Mouse (Mus musculus) left cerebral cortex, adult 2 months (tissue): ENCODE measurements at regions not wholly inside any gene's neighbourhood (a gene's known extent, or its start where the extent isn't known, plus 50 kb on each side); places are given as distances from the start of the nearest gene placed in this dataset.

Experiments used
- DNase-seq, 2 experiments: peaks; one replicate each; pipeline ENCODE4 v3.0.0; 2021 to 2022; ENCODE audit warnings: low spot score in 2 of 2, mixed read lengths in 1 of 2; ENCODE audit errors: extremely low spot score in 1 of 2
- H3K27ac ChIP-seq: fragments of 200-600 bp; 2 replicates; pipeline ENCODE4 v1.8.1; 2022
- H3K4me3 ChIP-seq: fragments of 200-600 bp; 2 replicates; pipeline ENCODE4 v1.8.1; 2022
- CTCF ChIP-seq: fragments of 200-600 bp; IDR thresholded peaks from 2 replicates; pipeline ENCODE4 v1.8.1; 2022; ENCODE audit warnings: antibody characterized with exemption, mild to moderate bottlenecking, moderate library complexity
- intact Hi-C: fragments of 180-260 bp; cut with DNase I; formaldehyde crosslinking; loops from one replicate; pipeline ENCODE4 v1.15.1; 2025

DNA sequence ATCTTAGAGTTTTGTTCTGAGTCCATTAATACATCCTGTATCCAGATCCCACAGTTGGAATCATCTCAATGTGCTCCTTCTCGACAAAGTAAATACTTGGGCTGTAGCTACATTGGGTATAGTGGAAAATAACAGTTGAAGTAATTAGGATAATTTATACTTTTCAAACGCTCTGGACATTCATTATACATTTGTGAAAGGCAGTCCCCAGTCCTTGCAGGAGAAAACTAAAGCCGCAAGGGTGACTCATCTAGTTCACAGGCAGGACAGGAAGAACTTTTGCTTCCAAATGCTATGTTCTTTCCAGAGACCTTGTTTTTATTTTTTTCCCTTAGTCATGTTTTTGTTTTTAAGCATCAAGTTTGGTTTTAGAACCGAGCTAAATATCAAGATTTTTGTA, 218.8 kb downstream of the Gpr37 start:
- DNase-seq: no peak
- no peak for TF ChIP-seq CTCF
- Histone ChIP-seq H3K4me3 (no peak overlapping the region), H3K27ac (no peak overlapping the region)
- intact Hi-C loops: no loop called here

- intact Hi-C loops: no loop called here
- DNase-seq: no peak
- no peak overlapping the region; the same call in 1 of the 2 replicates for H3K27ac ChIP-seq
- H3K4me3 ChIP-seq: no peak overlapping the region
- TF ChIP-seq CTCF: no peak
These were observed 227.5 kb downstream of the Gpr37 start for GRCm38 (mm10) chr6:25463011-25463410.

GRCm38 (mm10) chr6:25450451-25450850, 240.1 kb downstream of the Gpr37 start:
- intact Hi-C loops: no loop called here
- H3K4me3 ChIP-seq: no peak overlapping the region
- H3K27ac ChIP-seq: no peak overlapping the region
- TF ChIP-seq CTCF: no peak
- no peak for DNase-seq

- intact Hi-C loops: loop anchor here (10.0 kb wide), 1 partner anchor 425 kb away; no protein-coding TSS in a partner anchor
- no peak for DNase-seq
- no peak overlapping the region for H3K4me3 ChIP-seq
- no peak overlapping the region for H3K27ac ChIP-seq
- TF ChIP-seq CTCF: no peak; the same call in 1 of the 2 replicates
These were observed 240.6 kb downstream of the Gpr37 start for GRCm38 (mm10) chr6:25449968-25450367.

- DNase-seq: no peak
- no peak overlapping the region for H3K27ac ChIP-seq
- no peak overlapping the region for H3K4me3 ChIP-seq
- TF ChIP-seq CTCF: no peak
- intact Hi-C loops: loop anchor here (10.0 kb wide), 1 partner anchor 421 kb away; no protein-coding TSS in a partner anchor
These were observed 245.1 kb downstream of the Gpr37 start for GRCm38 (mm10) chr6:25445351-25445940.

DNA sequence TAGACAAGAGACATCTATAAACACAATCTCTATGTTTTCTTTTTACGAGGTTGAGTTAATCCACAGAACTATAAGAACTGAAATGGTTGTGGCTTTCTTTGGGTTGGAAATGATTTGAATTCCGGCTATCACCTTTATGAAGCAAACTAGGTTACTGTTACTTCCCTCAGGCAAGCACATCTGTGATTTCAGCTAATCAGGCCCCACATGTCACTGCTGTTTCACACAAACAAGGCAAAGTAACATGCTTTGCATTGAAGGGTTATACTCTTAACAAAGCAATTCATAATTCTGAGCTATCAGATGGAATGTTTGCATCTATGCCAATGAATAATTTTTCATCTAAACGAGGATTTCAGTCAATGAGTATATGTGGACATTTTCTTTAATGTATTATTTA, 246.4 kb downstream of the Gpr37 start:
- TF ChIP-seq CTCF: no peak
- DNase-seq: no peak
- intact Hi-C loops: loop anchor here (10.0 kb wide), 1 partner anchor 419 kb away; no protein-coding TSS in a partner anchor
- no peak overlapping the region for H3K27ac ChIP-seq
- H3K4me3 ChIP-seq: no peak overlapping the region

DNA sequence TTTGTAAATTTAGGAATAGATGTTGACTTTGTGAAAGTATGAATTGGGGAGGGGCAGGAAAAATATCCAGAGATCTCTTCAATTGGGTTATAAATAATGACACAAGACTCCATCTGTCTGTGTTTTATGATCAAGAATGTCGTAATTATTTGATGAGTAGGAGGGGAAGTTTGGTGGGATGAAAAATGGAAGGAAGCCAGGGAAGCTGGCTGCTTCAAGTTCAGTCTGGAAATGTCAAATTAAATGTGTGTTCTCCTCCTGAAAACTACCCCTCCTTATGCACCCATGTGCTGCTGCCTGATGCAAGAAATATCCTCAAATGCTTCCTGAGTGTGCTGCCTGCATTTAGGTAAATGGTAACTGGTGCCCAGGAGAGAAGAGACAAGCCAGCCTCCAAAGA, 246.8 kb downstream of the Gpr37 start:
- TF ChIP-seq CTCF: no peak
- Histone ChIP-seq H3K27ac (no peak overlapping the region), H3K4me3 (no peak overlapping the region)
- no peak for DNase-seq
- intact Hi-C loops: loop anchor here (10.0 kb wide), 1 partner anchor 419 kb away; no protein-coding TSS in a partner anchor

GRCm38 (mm10) chr6:25442096-25442495, 248.4 kb downstream of the Gpr37 start:
- H3K4me3 ChIP-seq: no peak overlapping the region
- H3K27ac ChIP-seq: no peak overlapping the region
- intact Hi-C loops: loop anchor here (10.0 kb wide), 1 partner anchor 417 kb away; no protein-coding TSS in a partner anchor
- TF ChIP-seq CTCF: no peak
- no peak for DNase-seq

DNA sequence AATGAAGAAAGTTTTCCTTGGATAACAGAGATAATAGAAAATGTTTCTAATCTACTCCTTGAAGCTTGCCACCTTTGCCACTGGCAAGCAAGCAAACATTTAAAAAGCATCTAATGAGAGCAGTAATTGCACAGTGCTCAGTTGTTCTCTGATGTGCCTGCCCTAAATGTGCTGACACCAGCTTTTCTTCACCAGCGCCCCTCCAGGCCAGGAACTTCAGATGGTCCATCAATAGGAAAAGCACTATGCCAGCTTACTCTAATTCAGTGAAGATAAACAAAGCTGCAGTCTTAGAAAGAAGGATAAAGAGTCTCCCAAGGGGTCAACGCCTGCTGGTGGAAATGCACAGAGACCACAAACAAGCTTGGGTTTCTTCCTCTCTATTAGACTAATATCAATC, 252.7 kb downstream of the Gpr37 start:
- Histone ChIP-seq H3K27ac (no peak overlapping the region), H3K4me3 (no peak overlapping the region)
- intact Hi-C loops: no loop called here
- no peak for TF ChIP-seq CTCF
- no peak for DNase-seq

- Histone ChIP-seq H3K4me3 (no peak overlapping the region), H3K27ac (no peak overlapping the region)
- no peak for DNase-seq
- intact Hi-C loops: no loop called here
- no peak for TF ChIP-seq CTCF
These were observed 261.5 kb downstream of the Gpr37 start for GRCm38 (mm10) chr6:25429047-25429446.

- DNase-seq: no peak
- no peak for TF ChIP-seq CTCF
- no peak overlapping the region for H3K27ac ChIP-seq
- intact Hi-C loops: no loop called here
- H3K4me3 ChIP-seq: no peak overlapping the region
These were observed 271.7 kb downstream of the Gpr37 start for GRCm38 (mm10) chr6:25418820-25419219.

DNA sequence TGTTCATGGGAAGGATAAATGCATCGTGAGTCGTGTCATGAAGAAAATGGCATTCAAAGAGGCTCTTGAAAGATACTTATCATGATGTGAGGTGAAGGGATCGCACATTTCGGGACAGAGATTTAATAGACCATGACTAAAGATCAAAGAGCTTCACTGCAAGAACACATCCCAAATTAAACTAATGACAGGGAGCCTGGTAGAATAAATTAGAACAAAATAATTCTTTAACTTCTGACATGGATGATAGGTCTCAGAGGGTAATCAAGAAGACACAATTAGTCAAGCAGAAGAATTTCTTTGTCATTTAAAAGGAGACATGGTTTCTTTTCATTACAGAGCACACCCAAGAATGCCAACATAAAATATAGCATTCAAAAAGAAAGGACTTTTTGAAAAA, 300.7 kb downstream of the Gpr37 start:
- intact Hi-C loops: no loop called here
- H3K4me3 ChIP-seq: no peak overlapping the region

More for the DNA sequence above, 300.7 kb downstream of the Gpr37 start:
- TF ChIP-seq CTCF: no peak
- no peak for DNase-seq
- no peak overlapping the region for H3K27ac ChIP-seq
